Mouse (Mus musculus): ENCODE measurements around the gene Prkag2. TPM values are rescaled to one million over a fixed set of nuclear protein-coding genes. Genes with fewer than 3 reads are reported as not detected.

The Prkag2 gene
- polyA plus RNA-seq, 1 experiment from 2014 or later, result 112 TPM

GRCm38 (mm10) chr5:25064270-25065232, 35.9 kb downstream of the Prkag2 start:
- peaks cover 7% of the 10 kb centered on the region for H3K4me1 ChIP-seq (ENCODE audit: control insufficient read depth, insufficient read depth, low read length)
- no peak overlapping the region for H3K9ac ChIP-seq (ENCODE audit: low read depth, low read length)
- WGBS, result 50% methylated on average over 8 of the region's 8 CpGs
- no peaks in the 10 kb centered on the region for H3K36me3 ChIP-seq (ENCODE audit: control insufficient read depth, insufficient read depth, low read length)
- no peak for ATAC-seq
- no peak overlapping the region for H3K4me3 ChIP-seq (ENCODE audit: low read depth, low read length)
- H3K9me3 ChIP-seq (replicated peaks; ENCODE audit: control insufficient read depth, low read length, poor library complexity, severe bottlenecking), result no peaks in the 10 kb centered on the region
- no peaks in the 10 kb centered on the region for H3K27me3 ChIP-seq (ENCODE audit: control insufficient read depth, insufficient read depth, low read depth, low read length)
- H3K27ac ChIP-seq (ENCODE audit: low read length), result no peak overlapping the region
- no peak overlapping the region for H3K4me2 ChIP-seq (ENCODE audit: low read length)

GRCm38 (mm10) chr5:25062506-25063132, 37.8 kb downstream of the Prkag2 start:
- 32% methylated on average over 17 of the region's 17 CpGs for WGBS

GRCm38 (mm10) chr5:25058853-25059741, 41.3 kb downstream of the Prkag2 start:
- Histone ChIP-seq H3K9me3 (replicated peaks; ENCODE audit: control insufficient read depth, low read length, poor library complexity, severe bottlenecking) (no peaks in the 10 kb centered on the region), H3K9ac (ENCODE audit: low read depth, low read length) (peak overlapping the region; percentile 52), H3K36me3 (ENCODE audit: control insufficient read depth, insufficient read depth, low read length) (no peaks in the 10 kb centered on the region), H3K4me1 (ENCODE audit: control insufficient read depth, insufficient read depth, low read length) (peaks cover 13% of the 10 kb centered on the region), H3K4me2 (ENCODE audit: low read length) (peak overlapping the region; percentile 33), H3K4me3 (ENCODE audit: low read depth, low read length) (no peak overlapping the region), H3K27me3 (ENCODE audit: control insufficient read depth, insufficient read depth, low read depth, low read length) (no peaks in the 10 kb centered on the region), H3K27ac (ENCODE audit: low read length) (no peak overlapping the region)
- WGBS, result 18% methylated on average over 21 of the region's 21 CpGs
- peak; percentile 26 for ATAC-seq

More at GRCm38 (mm10) chr5:25062506-25063132, 37.8 kb downstream of the Prkag2 start:
- no peaks in the 10 kb centered on the region for H3K9me3 ChIP-seq (replicated peaks; ENCODE audit: control insufficient read depth, low read length, poor library complexity, severe bottlenecking)
- peaks cover 13% of the 10 kb centered on the region for H3K4me1 ChIP-seq (ENCODE audit: control insufficient read depth, insufficient read depth, low read length)
- no peak overlapping the region for H3K9ac ChIP-seq (ENCODE audit: low read depth, low read length)
- no peak overlapping the region for H3K4me3 ChIP-seq (ENCODE audit: low read depth, low read length)
- H3K27ac ChIP-seq (ENCODE audit: low read length), result no peak overlapping the region
- H3K36me3 ChIP-seq (ENCODE audit: control insufficient read depth, insufficient read depth, low read length), result no peaks in the 10 kb centered on the region
- peak overlapping the region; percentile 14; the same call in 1 of the 2 replicates for H3K4me2 ChIP-seq (ENCODE audit: low read length)
- H3K27me3 ChIP-seq (ENCODE audit: control insufficient read depth, insufficient read depth, low read depth, low read length), result no peaks in the 10 kb centered on the region
- peak; percentile 23; the same call in 1 of the 2 replicates for ATAC-seq

- no peaks in the 10 kb centered on the region for H3K36me3 ChIP-seq (ENCODE audit: control insufficient read depth, insufficient read depth, low read length)
- no peak overlapping the region for H3K4me3 ChIP-seq (ENCODE audit: low read depth, low read length)
- WGBS, result 43% methylated on average over 7 of the region's 7 CpGs
- peaks cover 13% of the 10 kb centered on the region for H3K4me1 ChIP-seq (ENCODE audit: control insufficient read depth, insufficient read depth, low read length)
- H3K27ac ChIP-seq (ENCODE audit: low read length), result no peak overlapping the region
- no peaks in the 10 kb centered on the region for H3K9me3 ChIP-seq (replicated peaks; ENCODE audit: control insufficient read depth, low read length, poor library complexity, severe bottlenecking)
- H3K9ac ChIP-seq (ENCODE audit: low read depth, low read length), result no peak overlapping the region
- H3K4me2 ChIP-seq (ENCODE audit: low read length), result no peak overlapping the region
- H3K27me3 ChIP-seq (ENCODE audit: control insufficient read depth, insufficient read depth, low read depth, low read length), result no peaks in the 10 kb centered on the region
- ATAC-seq, result no peak
These were observed 42.0 kb downstream of the Prkag2 start for GRCm38 (mm10) chr5:25058417-25058816.

- no peak for ATAC-seq
- H3K27me3 ChIP-seq (ENCODE audit: control insufficient read depth, insufficient read depth, low read depth, low read length), result no peaks in the 10 kb centered on the region
- no peaks in the 10 kb centered on the region for H3K9me3 ChIP-seq (replicated peaks; ENCODE audit: control insufficient read depth, low read length, poor library complexity, severe bottlenecking)
- H3K9ac ChIP-seq (ENCODE audit: low read depth, low read length), result no peak overlapping the region
- no peak overlapping the region for H3K4me3 ChIP-seq (ENCODE audit: low read depth, low read length)
- no peak overlapping the region for H3K4me2 ChIP-seq (ENCODE audit: low read length)
- H3K27ac ChIP-seq (ENCODE audit: low read length), result no peak overlapping the region
- no peaks in the 10 kb centered on the region for H3K36me3 ChIP-seq (ENCODE audit: control insufficient read depth, insufficient read depth, low read length)
- H3K4me1 ChIP-seq (ENCODE audit: control insufficient read depth, insufficient read depth, low read length), result peaks cover 10% of the 10 kb centered on the region
- 41% methylated on average over 4 of the region's 4 CpGs for WGBS
These were observed 45.2 kb downstream of the Prkag2 start for GRCm38 (mm10) chr5:25055288-25055687.

GRCm38 (mm10) chr5:25053971-25054658, 46.3 kb downstream of the Prkag2 start:
- ATAC-seq, result no peak
- Histone ChIP-seq H3K4me2 (ENCODE audit: low read length) (no peak overlapping the region), H3K9me3 (replicated peaks; ENCODE audit: control insufficient read depth, low read length, poor library complexity, severe bottlenecking) (no peaks in the 10 kb centered on the region), H3K9ac (ENCODE audit: low read depth, low read length) (no peak overlapping the region), H3K27me3 (ENCODE audit: control insufficient read depth, insufficient read depth, low read depth, low read length) (no peaks in the 10 kb centered on the region), H3K4me3 (ENCODE audit: low read depth, low read length) (no peak overlapping the region), H3K36me3 (ENCODE audit: control insufficient read depth, insufficient read depth, low read length) (no peaks in the 10 kb centered on the region), H3K27ac (ENCODE audit: low read length) (no peak overlapping the region), H3K4me1 (ENCODE audit: control insufficient read depth, insufficient read depth, low read length) (peaks cover 2% of the 10 kb centered on the region)
- WGBS, result 75% methylated on average over 7 of the region's 7 CpGs

- Histone ChIP-seq H3K4me1 (ENCODE audit: control insufficient read depth, insufficient read depth, low read length) (no peaks in the 10 kb centered on the region), H3K36me3 (ENCODE audit: control insufficient read depth, insufficient read depth, low read length) (no peaks in the 10 kb centered on the region), H3K27me3 (ENCODE audit: control insufficient read depth, insufficient read depth, low read depth, low read length) (no peaks in the 10 kb centered on the region), H3K9ac (ENCODE audit: low read depth, low read length) (no peak overlapping the region), H3K4me3 (ENCODE audit: low read depth, low read length) (no peak overlapping the region), H3K9me3 (replicated peaks; ENCODE audit: control insufficient read depth, low read length, poor library complexity, severe bottlenecking) (no peaks in the 10 kb centered on the region), H3K27ac (ENCODE audit: low read length) (no peak overlapping the region), H3K4me2 (ENCODE audit: low read length) (no peak overlapping the region)
- WGBS, result 76% methylated on average over 8 of the region's 8 CpGs
- no peak for ATAC-seq
These were observed 49.6 kb downstream of the Prkag2 start for GRCm38 (mm10) chr5:25050827-25051226.

- H3K27me3 ChIP-seq (ENCODE audit: control insufficient read depth, insufficient read depth, low read depth, low read length), result no peaks in the 10 kb centered on the region
- no peak for ATAC-seq
- H3K27ac ChIP-seq (ENCODE audit: low read length), result no peak overlapping the region
- no peak overlapping the region for H3K4me3 ChIP-seq (ENCODE audit: low read depth, low read length)
- H3K36me3 ChIP-seq (ENCODE audit: control insufficient read depth, insufficient read depth, low read length), result no peaks in the 10 kb centered on the region
- no peaks in the 10 kb centered on the region for H3K4me1 ChIP-seq (ENCODE audit: control insufficient read depth, insufficient read depth, low read length)
- H3K9me3 ChIP-seq (replicated peaks; ENCODE audit: control insufficient read depth, low read length, poor library complexity, severe bottlenecking), result no peaks in the 10 kb centered on the region
- WGBS, result 75% methylated on average over 1 of the region's 1 CpGs
- no peak overlapping the region for H3K4me2 ChIP-seq (ENCODE audit: low read length)
- no peak overlapping the region for H3K9ac ChIP-seq (ENCODE audit: low read depth, low read length)
These were observed 52.8 kb downstream of the Prkag2 start for GRCm38 (mm10) chr5:25047670-25048069.

All from midbrain, embryonic 16.5 days (tissue).